Mouse (Mus musculus) liver, embryonic 14.5 days (tissue): ENCODE measurements around the gene Lamb3.

Experiments
- CTCF ChIP-seq: IDR thresholded peaks from 2 replicates; pipeline ENCODE4 v1.5.1; 2016; ENCODE audit warnings: antibody characterized with exemption, low read depth, control low read depth
- EP300 ChIP-seq: IDR thresholded peaks from 2 replicates; pipeline ENCODE4 v1.6.1; 2016; ENCODE audit warnings: antibody characterized with exemption, low read depth

GRCm38 (mm10) chr1:193361181-193361580 lies 153.7 kb downstream of the Lamb3 start:
- TF ChIP-seq EP300, result no peak
- TF ChIP-seq CTCF, result no peak
